Mouse (Mus musculus) thymus, adult 2 months (tissue): ENCODE measurements around the gene Fam163b. TPM values are rescaled to one million over a fixed set of nuclear protein-coding genes. Genes with fewer than 3 reads are reported as not detected.

Experiments used
- DNase-seq: peaks from one replicate; pipeline ENCODE4 v3.0.0; 2021
- H3K27ac ChIP-seq: fragments of 200-500 bp; 2 replicates; pipeline ENCODE4 v1.5.1; 2012; ENCODE audit warnings: low read length, control low read depth; ENCODE audit not compliant: control insufficient read depth, insufficient read depth
- H3K27me3 ChIP-seq: fragments of 200-500 bp; 2 replicates; pipeline ENCODE4 v1.6.1; 2012; ENCODE audit warnings: mild to moderate bottlenecking, low read length, moderate library complexity, mixed read lengths; ENCODE audit not compliant: control insufficient read depth, insufficient read depth
- H3K36me3 ChIP-seq: fragments of 200-500 bp; 2 replicates; pipeline ENCODE4 v1.6.1; 2012; ENCODE audit warnings: mild to moderate bottlenecking, low read length, moderate library complexity; ENCODE audit not compliant: control insufficient read depth, insufficient read depth
- H3K4me1 ChIP-seq: fragments of 200-500 bp; replicated peaks from 2 replicates; pipeline ENCODE4 v1.6.1; 2012; ENCODE audit warnings: low read length; ENCODE audit not compliant: control insufficient read depth, insufficient read depth
- H3K4me3 ChIP-seq: fragments of 200-500 bp; 2 replicates; pipeline ENCODE4 v1.5.1; 2012; ENCODE audit warnings: mild to moderate bottlenecking, low read length, control low read depth, moderate library complexity; ENCODE audit not compliant: control insufficient read depth, insufficient read depth
- CTCF ChIP-seq: fragments of 200-500 bp; IDR thresholded peaks from 2 replicates; pipeline ENCODE4 v1.5.1; 2012; ENCODE audit warnings: mild to moderate bottlenecking, control low read depth, low read length, moderate library complexity, borderline replicate concordance; ENCODE audit not compliant: control insufficient read depth, poor library complexity, insufficient read depth; ENCODE audit errors: extremely low read depth
- POLR2A ChIP-seq: fragments of 200-500 bp; IDR thresholded peaks from 2 replicates; pipeline ENCODE4 v1.6.1; 2012; ENCODE audit warnings: mild to moderate bottlenecking, low read length, control low read depth, moderate library complexity; ENCODE audit not compliant: control insufficient read depth, poor library complexity, insufficient read depth; ENCODE audit errors: extremely low read depth
- WGBS: fragments of 180-500 bp; shearing (Covaris S2); methylation state at CpG from one replicate; pipeline ENCODE4 v1.1.7; 2018; 5-methylcytosine and 5-hydroxymethylcytosine counted together
- polyA plus RNA-seq: library from polyadenylated mRNA; depleted of rRNA; stranded (reverse); fragments of >200 nt; gene quantifications from 2 replicates; pipeline ENCODE4 v1.2.3, GENCODE M21; 2012

Fam163b gene
- polyA plus RNA-seq, 1 experiment = 7.8 TPM

DNA sequence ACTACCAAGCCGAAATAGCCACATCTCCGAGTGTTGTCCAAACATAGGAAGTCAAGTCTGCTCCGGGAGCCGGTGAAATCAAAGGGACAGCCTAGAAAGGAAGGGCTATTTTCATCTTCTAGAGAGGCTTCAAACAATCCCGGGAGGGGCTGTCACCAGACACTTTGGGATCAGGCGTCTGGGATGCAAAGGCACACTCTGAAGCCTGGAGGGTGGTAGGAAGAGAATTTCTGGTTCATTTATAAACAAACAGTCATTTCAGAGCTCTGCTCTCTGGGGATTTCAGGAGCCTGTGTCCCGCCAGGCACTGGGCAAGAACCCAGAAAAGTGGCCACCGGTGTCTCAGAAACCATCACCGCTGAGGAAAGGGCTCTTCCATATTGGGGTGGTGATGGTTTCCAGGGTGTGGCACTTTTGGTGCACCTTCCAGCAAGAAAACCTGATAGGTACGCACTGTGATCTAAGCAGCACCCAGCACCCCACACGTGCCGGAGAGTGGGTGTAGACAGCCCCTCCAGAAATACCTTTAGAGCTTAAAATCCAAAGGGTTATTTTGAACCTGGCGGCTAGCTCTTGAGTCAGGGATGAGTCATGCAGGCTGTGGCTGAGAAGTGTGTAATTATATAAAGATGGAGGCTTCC is 45.8 kb downstream of the Fam163b start:
- H3K36me3 ChIP-seq = no peaks in the 10 kb centered on the region
- no peak overlapping the region for H3K27ac ChIP-seq
- DNase-seq = no peak
- peaks cover 13% of the 10 kb centered on the region for H3K4me1 ChIP-seq
- WGBS = 92% methylated on average over 13 of the region's 13 CpGs
- TF ChIP-seq CTCF = no peak
- TF ChIP-seq POLR2A = no peak
- H3K4me3 ChIP-seq = no peak overlapping the region
- H3K27me3 ChIP-seq = no peaks in the 10 kb centered on the region

DNA sequence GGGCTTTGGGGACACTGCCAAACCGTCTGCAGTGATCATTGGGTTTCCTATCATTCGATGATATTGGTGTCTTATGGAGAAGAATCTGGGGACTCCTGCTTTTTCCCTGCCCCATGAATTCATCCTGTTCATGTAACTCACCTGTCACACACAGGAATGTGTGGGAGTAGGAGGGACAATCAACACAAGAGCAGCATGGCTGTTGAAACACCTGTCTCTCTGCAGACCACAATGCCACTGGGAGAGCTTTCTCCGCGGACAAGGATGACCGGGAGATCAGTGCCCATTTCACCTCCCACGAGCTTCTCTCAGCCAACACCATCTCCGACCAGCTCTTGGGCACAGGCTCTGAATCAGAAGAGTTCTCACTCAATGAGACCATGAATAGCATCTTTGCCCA is 47.1 kb downstream of the Fam163b start:
- DNase-seq = no peak
- TF ChIP-seq CTCF (no peak), POLR2A (no peak)
- 96% methylated on average over 7 of the region's 7 CpGs for WGBS
- Histone ChIP-seq H3K4me1 (peaks cover 15% of the 10 kb centered on the region), H3K27me3 (no peaks in the 10 kb centered on the region), H3K27ac (no peak overlapping the region), H3K4me3 (no peak overlapping the region), H3K36me3 (no peaks in the 10 kb centered on the region)

DNA sequence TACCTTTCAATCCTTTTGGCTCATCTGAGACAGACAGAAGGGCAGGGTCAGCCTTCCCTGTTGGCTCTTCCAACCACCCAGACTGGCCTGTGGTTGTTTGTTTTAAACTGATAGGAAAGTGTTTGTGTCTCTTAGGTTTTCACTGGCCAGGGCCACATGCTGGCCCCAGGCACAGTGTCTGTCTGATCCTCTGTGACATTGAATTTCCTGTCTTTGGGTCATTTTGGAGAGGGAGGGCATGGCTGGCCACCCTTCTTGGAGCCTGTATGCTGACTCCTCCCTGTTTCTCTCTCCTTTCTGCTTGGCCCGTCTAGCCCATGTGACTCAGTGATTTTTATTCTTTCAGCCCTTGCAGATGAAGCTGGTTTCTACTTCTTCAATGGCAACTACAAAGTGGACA is 53.1 kb downstream of the Fam163b start:
- DNase-seq = no peak
- H3K4me3 ChIP-seq = no peak overlapping the region
- H3K27me3 ChIP-seq = no peaks in the 10 kb centered on the region
- peaks cover 22% of the 10 kb centered on the region for H3K4me1 ChIP-seq
- WGBS = 93% methylated on average over 1 of the region's 1 CpGs
- TF ChIP-seq CTCF (no peak), POLR2A (no peak)
- H3K27ac ChIP-seq = no peak overlapping the region
- H3K36me3 ChIP-seq = no peaks in the 10 kb centered on the region

DNA sequence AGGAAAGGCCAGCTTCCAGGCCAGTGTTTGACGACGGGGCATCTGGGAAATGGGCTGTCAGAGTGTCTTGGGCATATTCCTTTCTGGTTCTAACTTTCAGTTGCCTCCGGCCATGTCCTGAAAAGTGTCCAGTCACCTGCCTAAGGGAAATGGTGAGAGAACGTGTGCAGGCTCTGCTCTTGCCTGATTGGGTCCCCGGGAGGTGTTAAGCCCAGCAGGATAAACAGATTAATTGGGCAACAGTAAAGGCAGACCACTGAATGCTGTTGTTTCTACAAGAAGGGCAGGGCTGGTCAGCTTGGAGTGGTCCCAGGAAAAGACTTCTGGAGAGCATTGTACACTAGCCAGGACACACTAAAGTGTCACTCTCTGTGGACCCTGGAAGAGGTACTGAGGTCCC is 53.6 kb downstream of the Fam163b start:
- 87% methylated on average over 5 of the region's 5 CpGs for WGBS
- Histone ChIP-seq H3K4me1 (peaks cover 27% of the 10 kb centered on the region), H3K36me3 (no peaks in the 10 kb centered on the region), H3K27ac (no peak overlapping the region), H3K4me3 (no peak overlapping the region), H3K27me3 (no peaks in the 10 kb centered on the region)
- no peak for DNase-seq
- TF ChIP-seq POLR2A (no peak), CTCF (no peak)

DNA sequence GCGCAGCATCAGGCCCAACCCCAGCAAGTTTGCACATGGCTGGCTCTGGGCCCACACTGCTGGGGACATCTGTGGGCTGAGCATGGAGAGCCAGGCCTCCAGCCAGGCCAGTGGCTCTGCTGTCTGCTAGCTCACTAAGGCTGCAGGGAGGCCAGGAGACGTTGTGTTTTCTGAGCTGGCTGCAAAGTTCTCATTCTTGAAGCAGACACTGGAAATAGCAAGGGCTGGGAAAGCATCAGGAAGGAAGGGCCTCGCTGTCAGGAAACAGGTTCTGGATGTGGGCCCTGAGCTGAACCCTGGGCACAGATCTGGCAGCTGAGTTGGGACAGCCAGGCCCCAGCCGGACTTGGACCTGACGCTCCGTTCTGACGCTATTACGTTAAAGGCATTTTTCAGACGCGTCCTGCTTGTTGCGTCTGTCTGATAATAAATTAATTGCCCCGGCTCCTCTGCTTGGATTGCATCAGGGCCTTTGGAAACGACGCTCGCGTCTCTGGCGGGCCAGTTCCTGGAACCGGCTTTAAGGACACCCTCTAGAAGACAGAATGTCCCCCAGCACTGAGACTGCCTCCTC is 54.1 kb downstream of the Fam163b start:
- H3K27me3 ChIP-seq = no peaks in the 10 kb centered on the region
- no peaks in the 10 kb centered on the region for H3K36me3 ChIP-seq
- DNase-seq = no peak
- H3K4me1 ChIP-seq = peaks cover 27% of the 10 kb centered on the region
- TF ChIP-seq CTCF (no peak), POLR2A (no peak)
- H3K27ac ChIP-seq = no peak overlapping the region
- H3K4me3 ChIP-seq = no peak overlapping the region
- WGBS = 76% methylated on average over 18 of the region's 18 CpGs

DNA sequence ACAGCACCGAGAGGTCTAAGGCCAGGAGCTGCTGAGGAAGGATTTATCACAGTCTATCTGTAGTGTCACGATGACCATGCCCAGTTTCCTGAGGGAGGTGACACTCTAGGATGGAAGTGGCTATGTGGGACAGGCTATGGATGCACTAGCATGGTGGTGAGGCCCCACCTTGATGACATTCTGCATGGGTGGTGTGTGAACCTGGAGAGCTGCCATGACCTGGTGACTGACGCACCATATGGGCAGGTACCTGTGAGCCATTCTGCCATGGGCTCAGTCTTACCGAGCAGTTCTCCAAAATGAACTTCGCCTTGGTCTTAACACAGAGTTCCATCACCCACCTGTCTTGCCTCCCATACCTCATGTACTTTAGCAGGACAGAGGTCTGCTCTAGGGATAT is 54.7 kb downstream of the Fam163b start:
- no peak overlapping the region for H3K27ac ChIP-seq
- H3K4me3 ChIP-seq = no peak overlapping the region
- no peaks in the 10 kb centered on the region for H3K36me3 ChIP-seq
- TF ChIP-seq POLR2A (no peak), CTCF (no peak)
- H3K4me1 ChIP-seq = peaks cover 27% of the 10 kb centered on the region
- H3K27me3 ChIP-seq = no peaks in the 10 kb centered on the region
- WGBS = 95% methylated on average over 5 of the region's 5 CpGs
- no peak for DNase-seq
